Mouse (Mus musculus): ENCODE data around the gene Ncoa7.
"Not testable (repeated sequence)": the region's sequence is repeated elsewhere in the genome, so short reads cannot be mapped to it uniquely, and the experiment has no call there.

Ncoa7 gene

GRCm38 (mm10) chr10:30787684-30788339, 15.3 kb downstream of the Ncoa7 start:
- no peak for DNase-seq (ENCODE audit: low spot score in 2 of 2)

GRCm38 (mm10) chr10:30786103-30786754, 16.9 kb downstream of the Ncoa7 start:
- no peak for DNase-seq (ENCODE audit: low spot score in 2 of 2)

- not testable (repeated sequence) for DNase-seq (ENCODE audit: low spot score in 2 of 2)
These were observed 22.2 kb downstream of the Ncoa7 start for GRCm38 (mm10) chr10:30780921-30781320.

GRCm38 (mm10) chr10:30778240-30778639, 24.9 kb downstream of the Ncoa7 start:
- no peak for DNase-seq (ENCODE audit: low spot score in 2 of 2)

DNA sequence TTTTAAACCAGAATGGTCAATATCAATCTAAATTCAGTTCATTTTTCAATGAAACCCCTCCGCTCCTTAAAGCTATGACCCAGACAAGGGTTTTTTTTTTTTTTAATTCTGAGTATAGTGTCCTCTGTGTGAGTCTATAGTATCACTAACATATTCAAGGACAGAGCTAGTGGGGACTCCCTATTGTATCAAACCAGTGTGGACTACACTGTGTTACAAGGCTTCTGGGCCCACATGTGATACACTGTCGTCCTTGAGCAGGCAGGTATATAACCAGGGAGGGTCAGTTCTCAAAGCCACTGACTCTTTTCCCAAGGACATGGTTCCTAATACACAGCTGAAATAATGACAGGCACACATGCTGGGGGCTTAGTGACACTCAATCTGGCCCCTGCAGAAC, 27.1 kb downstream of the Ncoa7 start:
- DNase-seq (ENCODE audit: low spot score in 2 of 2), result no peak

DNA sequence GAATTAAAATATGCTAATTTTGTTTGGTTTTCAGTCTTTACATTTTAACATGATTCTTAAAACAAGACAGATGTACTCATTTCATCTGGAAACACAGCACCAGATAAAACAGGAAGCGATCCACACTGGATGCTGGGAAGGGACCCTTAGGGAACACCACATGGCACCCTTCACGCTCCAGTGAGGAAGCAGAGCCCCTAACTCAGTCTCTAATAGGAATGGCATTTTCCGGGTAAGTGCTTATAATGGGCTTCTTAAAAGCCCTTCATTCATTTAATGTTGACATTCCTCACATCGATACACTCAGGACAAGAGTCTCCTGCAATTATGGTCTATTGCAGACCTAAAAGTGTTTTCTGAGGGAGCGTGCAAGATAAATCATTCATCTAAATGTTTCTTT, 27.6 kb downstream of the Ncoa7 start:
- no peak for DNase-seq (ENCODE audit: low spot score in 2 of 2)

DNA sequence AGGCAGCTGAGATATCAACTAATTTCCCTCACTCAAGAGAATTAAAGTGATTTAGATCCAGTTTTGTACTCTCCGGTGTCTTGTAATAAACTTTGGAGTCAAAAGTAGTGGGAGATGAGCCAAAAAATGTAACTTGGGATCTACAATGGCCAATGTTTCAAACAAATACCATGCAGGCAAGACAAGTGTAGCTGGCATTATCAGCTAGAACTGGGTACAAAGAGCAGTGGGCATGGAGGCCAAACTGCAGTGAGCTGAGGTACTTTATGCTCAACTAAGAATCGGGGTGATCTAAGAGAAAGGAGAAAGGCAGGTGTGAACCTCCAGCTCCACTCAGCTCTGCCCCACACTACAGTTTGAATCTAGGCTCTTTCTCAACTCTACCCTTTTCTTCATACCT, 28.7 kb downstream of the Ncoa7 start:
- DNase-seq (ENCODE audit: low spot score in 2 of 2), result no peak

GRCm38 (mm10) chr10:30773181-30773580, 29.9 kb downstream of the Ncoa7 start:
- DNase-seq (ENCODE audit: low spot score in 2 of 2), result no peak

- DNase-seq (ENCODE audit: low spot score in 2 of 2), result no peak
These were observed 31.5 kb downstream of the Ncoa7 start for GRCm38 (mm10) chr10:30771417-30772158.

DNA sequence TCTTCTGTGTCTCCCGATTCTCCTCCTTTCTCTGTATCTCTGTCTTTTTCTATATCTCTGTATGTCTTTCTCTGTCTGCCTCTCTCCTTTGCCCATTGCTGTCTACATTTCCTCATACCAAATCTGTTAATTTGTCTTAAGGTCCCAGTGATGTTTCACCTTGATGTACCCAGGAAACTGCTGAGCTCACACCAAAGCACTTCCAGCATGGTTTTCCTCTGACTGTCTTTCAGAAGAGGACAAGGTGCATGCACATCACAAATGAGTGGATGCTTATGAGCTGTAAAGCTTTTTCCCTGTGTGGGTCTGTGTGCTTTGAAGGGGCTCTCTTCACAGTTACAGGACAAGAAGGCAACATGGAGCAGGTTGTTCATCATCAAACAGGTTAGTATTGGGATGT, 34.3 kb downstream of the Ncoa7 start:
- no peak for DNase-seq (ENCODE audit: low spot score in 2 of 2)

DNA sequence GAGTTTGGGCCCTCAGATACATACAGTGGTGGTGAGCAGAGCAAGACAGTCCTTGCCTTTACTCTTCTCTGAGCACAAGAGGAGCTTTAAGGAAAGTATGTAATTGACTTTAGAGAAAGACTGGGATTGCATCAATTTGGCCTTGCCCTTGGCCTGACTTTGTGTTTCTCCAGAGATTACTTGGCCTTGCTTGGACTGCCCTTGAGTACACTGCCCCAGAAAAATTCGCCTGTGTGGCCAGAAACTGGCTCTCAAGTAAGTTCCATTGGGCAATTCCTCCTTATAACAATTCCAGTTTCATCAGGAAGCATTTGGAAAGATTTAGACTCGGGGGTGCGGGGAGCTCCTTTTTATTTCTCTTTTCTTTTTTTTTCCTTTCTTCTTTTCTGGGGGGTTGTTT, 34.9 kb downstream of the Ncoa7 start:
- DNase-seq (ENCODE audit: low spot score in 2 of 2), result no peak

DNA sequence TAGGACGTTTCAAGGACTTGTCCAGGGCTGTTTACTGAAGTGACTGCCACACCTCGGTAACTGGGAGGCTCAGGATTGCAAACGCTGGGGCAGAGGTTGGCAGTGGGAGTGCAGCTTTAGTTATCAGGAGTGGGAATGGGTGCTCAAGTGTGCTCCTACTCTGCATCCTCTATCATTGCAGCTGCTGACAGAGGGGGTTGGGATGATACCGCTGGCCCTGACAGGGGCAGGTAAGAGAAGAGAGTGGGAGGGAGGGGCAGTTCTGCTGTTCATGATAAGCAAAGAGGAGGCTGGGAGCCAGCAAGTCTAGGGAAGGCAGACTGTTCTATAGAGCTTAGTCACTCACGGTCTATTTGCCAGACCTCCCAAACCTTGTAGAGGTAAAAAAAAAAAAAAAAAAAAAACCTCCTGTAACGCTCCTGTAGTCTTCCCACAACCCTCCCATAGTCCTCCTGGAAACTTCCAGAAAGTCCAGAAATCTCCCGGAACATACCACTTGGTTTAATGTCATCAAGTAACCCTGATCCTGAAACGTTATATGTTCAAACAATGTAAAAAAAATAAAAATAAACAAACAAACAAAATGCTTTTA, 39.9 kb downstream of the Ncoa7 start:
- DNase-seq (ENCODE audit: low spot score in 2 of 2), result peak; percentile 82 to 83

- DNase-seq (ENCODE audit: low spot score in 2 of 2), result no peak
These were observed 40.7 kb downstream of the Ncoa7 start for GRCm38 (mm10) chr10:30762284-30762964.

DNA sequence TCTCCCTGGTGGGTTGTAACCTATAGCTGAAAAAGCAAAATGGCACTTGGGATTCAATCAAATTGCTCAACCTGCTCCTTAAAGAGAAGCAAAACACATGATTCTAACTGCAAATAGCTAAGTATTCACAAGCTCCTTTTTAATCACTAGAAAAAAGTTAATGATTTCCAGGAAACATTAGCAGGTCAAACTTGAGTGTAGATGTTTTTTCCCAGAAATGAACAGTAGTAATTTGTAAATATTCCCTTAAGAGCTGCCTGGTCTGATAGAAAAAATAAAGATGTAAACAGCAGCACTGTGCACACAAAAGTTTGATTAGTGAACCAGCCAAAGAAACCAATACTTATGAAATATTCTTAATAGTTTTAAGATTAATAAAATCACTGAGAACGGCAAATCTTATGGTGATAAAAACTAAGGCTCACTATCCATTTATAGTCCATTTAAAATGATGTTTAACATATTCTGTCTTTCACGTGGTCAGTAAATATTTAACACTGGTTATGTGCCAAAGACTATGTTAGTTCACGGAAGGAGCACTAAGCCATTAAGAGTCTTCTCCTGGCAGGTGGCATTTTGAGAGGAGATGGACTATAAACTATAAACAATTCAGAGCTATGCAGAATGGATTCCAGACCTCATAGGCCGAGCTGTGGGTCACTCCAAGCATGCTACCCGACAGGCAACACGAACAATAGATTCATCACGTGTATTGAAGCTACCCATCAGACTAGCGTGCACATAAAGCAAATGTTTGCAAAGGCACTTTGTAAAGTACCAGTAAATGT, 43.6 kb downstream of the Ncoa7 start:
- DNase-seq (ENCODE audit: low spot score in 2 of 2), result no peak

- DNase-seq (ENCODE audit: low spot score in 2 of 2), result no peak
These were observed 47.1 kb downstream of the Ncoa7 start for GRCm38 (mm10) chr10:30756064-30756463.

DNA sequence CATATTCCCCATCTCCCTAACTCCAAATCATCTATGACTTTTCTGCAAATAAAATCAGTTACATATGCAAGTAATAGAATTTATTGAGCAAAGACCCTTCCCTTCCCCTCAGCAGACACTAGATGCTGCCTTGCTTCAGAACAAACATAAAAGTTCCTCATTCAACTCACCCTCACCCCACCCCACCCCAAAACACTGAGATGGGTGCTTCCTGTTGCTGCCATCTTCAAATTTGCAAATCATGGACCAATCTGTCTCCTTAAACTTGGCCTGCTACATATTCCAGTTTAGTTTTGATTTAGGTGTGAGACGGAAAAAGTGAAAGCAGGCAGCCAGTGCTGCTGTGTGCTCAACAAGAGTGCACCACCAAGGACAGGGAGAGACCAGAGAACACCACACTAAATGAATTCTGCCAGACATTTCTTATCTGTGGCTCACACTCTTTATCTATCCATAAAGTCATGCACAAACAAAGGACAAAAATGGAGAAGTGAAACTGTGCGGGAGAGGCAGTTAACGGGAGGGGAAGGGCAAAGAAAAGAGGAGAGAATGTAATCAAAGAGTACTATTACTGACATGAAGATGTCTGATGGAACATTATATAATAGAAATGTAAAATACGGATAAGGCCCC, 48.2 kb downstream of the Ncoa7 start:
- DNase-seq (ENCODE audit: low spot score in 2 of 2), result no peak

- no peak for DNase-seq (ENCODE audit: low spot score in 2 of 2)
These were observed 49.0 kb downstream of the Ncoa7 start for GRCm38 (mm10) chr10:30754082-30754481.

- DNase-seq (ENCODE audit: low spot score in 2 of 2), result no peak
These were observed 50.6 kb downstream of the Ncoa7 start for GRCm38 (mm10) chr10:30752485-30752884.

DNA sequence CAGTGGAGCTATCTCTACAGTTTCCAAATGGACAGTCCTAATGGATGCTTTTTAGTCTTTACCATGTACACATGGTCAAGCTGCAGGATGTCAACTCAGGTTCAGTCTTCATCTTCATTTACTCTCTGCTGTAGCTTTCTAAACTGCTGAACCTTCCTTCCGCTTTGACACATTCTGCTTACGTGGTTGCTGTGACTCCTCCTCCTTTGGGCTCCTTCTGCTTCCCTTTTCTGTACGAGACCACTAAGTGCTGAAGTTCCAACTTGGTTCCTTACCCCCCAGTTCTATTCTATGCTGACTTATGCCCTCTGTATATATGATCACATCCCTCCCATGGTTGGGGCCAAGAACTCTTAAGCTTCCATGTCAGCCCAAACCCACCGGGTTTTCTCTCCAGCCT, 51.5 kb downstream of the Ncoa7 start:
- DNase-seq (ENCODE audit: low spot score in 2 of 2), result no peak

DNA sequence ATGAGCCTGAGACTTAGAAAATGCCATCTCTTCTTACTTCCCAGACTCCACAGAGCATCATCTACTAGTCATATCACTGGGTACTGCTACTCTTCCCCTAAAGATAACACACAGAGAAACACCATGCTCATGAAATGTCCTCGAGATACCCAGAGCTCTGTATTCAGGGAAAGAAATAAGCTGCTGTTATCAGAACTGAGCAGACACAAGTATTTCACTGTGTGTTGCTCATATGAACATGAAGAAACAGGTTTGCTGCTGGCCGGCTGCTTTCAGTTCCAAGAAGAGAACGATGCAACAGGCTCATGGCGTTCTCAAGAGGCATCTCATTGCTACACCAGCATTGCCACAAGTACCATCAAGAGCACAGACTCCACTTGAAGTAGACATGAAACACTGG, 53.3 kb downstream of the Ncoa7 start:
- peak in 1 of 2 experiments; percentile 44 for DNase-seq (ENCODE audit: low spot score in 2 of 2)
